Mouse (Mus musculus): Measurements from ENCODE around the gene Ica1. TPM values are rescaled to one million over a fixed set of nuclear protein-coding genes. Genes with fewer than 3 reads are reported as not detected.

Ica1 gene
- polyA plus RNA-seq, 1 experiment from 2014 or later = 75.5 TPM

DNA sequence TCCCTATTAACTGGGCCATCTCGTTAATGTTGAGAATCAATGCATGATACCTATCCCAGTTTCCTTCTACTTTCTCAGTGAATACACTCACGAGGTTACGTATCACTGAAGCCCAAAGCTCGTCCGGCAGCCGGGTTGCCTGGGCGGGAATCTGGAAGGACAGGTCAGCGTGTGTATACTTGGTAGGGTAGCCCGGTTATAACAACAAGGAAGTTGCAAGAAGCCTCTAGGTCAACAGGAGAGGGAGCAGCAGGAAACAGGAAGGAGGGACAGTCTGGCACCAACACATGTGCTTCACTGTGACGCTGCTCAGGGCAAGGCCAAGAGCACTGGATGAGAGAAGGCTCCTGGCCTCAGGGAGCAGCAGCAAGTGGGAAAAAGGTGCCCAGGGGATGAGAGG lies 7.9 kb downstream of the Ica1 start:
- ATAC-seq (ENCODE audit: low FRiP score) = no peak
- 84% methylated on average over 10 of the region's 10 CpGs for WGBS

DNA sequence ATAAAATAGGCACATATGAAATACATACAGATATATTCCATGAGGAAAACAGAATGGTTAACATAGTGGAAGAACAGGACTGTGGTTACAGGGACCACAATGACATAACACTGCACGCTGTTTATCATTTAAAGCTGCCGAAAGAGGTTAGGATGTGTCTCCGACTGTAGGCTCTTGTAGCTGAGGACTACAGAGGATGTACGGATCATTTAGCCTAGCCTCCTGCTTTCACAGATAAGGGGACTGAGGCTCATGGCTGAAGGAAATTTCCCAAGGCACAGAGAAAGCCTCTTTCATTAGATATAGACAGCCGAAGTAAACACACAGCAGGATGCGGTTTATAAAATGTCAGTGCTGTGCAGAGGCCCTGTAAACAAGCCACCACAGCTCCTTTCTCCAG lies 8.5 kb downstream of the Ica1 start:
- ATAC-seq (ENCODE audit: low FRiP score) (no peak), DNase-seq (ENCODE audit: low spot score) (no peak)
- Histone ChIP-seq H3K27me3 (ENCODE audit: control insufficient read depth, insufficient read depth, low read length) (no peaks in the 10 kb centered on the region), H3K9ac (no peak overlapping the region), H3K4me2 (replicated peaks) (no peak overlapping the region), H3K9me3 (ENCODE audit: control insufficient read depth, low read length) (no peaks in the 10 kb centered on the region), H3K27ac (no peak overlapping the region), H3K4me1 (replicated peaks; ENCODE audit: control insufficient read depth, insufficient read depth, low read length) (0 out of 2 replicates have a peak, but pooled peaks cover 6% of the 10 kb centered on the region), H3K36me3 (replicated peaks; ENCODE audit: control insufficient read depth, insufficient read depth) (peaks cover 3% of the 10 kb centered on the region; the same call in 1 of the 2 replicates), H3K4me3 (replicated peaks; ENCODE audit: low read length) (no peak overlapping the region)
- 68% methylated on average over 6 of the region's 6 CpGs for WGBS

More for the DNA sequence above, 7.9 kb downstream of the Ica1 start:
- H3K4me2 ChIP-seq (replicated peaks) = no peak overlapping the region
- H3K9me3 ChIP-seq (ENCODE audit: control insufficient read depth, low read length) = no peaks in the 10 kb centered on the region
- H3K9ac ChIP-seq = no peak overlapping the region
- H3K4me1 ChIP-seq (replicated peaks; ENCODE audit: control insufficient read depth, insufficient read depth, low read length) = 0 out of 2 replicates have a peak, but pooled peaks cover 6% of the 10 kb centered on the region
- H3K27ac ChIP-seq = 0 out of 2 replicates have a peak overlapping the region, but pooled peaks have one; percentile 20
- peaks cover 3% of the 10 kb centered on the region; the same call in 1 of the 2 replicates for H3K36me3 ChIP-seq (replicated peaks; ENCODE audit: control insufficient read depth, insufficient read depth)
- no peak overlapping the region for H3K4me3 ChIP-seq (replicated peaks; ENCODE audit: low read length)
- no peak for DNase-seq (ENCODE audit: low spot score)
- H3K27me3 ChIP-seq (ENCODE audit: control insufficient read depth, insufficient read depth, low read length) = no peaks in the 10 kb centered on the region

DNA sequence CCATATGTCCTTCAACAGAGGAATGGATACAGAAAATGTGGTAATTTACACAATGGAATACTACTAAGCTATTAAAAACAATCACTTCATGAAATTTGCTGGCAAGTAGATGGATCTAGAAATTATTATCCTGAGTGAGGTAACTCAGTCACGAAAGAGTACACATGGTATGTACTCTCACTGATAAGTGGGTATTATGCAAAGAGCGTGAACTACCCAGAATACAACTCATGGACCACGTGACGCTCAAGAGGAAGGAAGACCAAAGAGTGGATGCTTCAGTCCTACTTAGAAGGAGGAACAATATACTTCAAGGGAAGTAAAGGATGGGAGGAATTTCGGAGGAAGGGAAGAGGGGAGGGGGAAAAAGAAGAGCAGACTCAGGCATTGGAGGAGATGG lies 11.6 kb downstream of the Ica1 start:
- Histone ChIP-seq H3K4me3 (replicated peaks; ENCODE audit: low read length) (no peak overlapping the region), H3K4me1 (replicated peaks; ENCODE audit: control insufficient read depth, insufficient read depth, low read length) (0 out of 2 replicates have a peak, but pooled peaks cover 6% of the 10 kb centered on the region), H3K9ac (no peak overlapping the region), H3K27ac (no peak overlapping the region), H3K4me2 (replicated peaks) (no peak overlapping the region), H3K9me3 (ENCODE audit: control insufficient read depth, low read length) (no peaks in the 10 kb centered on the region), H3K36me3 (replicated peaks; ENCODE audit: control insufficient read depth, insufficient read depth) (no peaks in the 10 kb centered on the region), H3K27me3 (ENCODE audit: control insufficient read depth, insufficient read depth, low read length) (no peaks in the 10 kb centered on the region)
- ATAC-seq (ENCODE audit: low FRiP score) (no peak), DNase-seq (ENCODE audit: low spot score) (no peak)
- 89% methylated on average over 5 of the region's 5 CpGs for whole genome bisulfite sequencing

DNA sequence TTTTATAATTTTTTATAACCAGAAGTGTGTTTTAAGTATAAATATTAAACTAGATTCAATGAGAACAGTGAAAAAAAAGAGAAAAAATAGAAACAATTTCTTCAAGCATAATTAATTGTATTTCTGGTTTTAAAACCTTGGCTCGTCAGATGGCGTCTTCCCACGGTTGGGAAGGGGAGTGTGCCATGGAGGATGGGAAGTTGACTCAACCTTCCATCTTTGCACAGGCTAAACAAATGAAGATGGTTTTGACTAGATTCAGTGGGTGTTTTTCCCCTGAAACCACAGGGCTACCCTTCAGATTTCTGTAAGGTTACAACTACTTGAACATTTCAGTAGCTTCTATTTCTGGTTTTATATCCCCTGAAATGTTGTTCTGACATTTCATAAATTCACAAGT lies 12.5 kb downstream of the Ica1 start:
- ATAC-seq (ENCODE audit: low FRiP score) = no peak
- Histone ChIP-seq H3K4me3 (replicated peaks; ENCODE audit: low read length) (no peak overlapping the region), H3K27ac (no peak overlapping the region), H3K27me3 (ENCODE audit: control insufficient read depth, insufficient read depth, low read length) (no peaks in the 10 kb centered on the region), H3K4me2 (replicated peaks) (no peak overlapping the region), H3K4me1 (replicated peaks; ENCODE audit: control insufficient read depth, insufficient read depth, low read length) (0 out of 2 replicates have a peak, but pooled peaks cover 6% of the 10 kb centered on the region), H3K9me3 (ENCODE audit: control insufficient read depth, low read length) (no peaks in the 10 kb centered on the region), H3K36me3 (replicated peaks; ENCODE audit: control insufficient read depth, insufficient read depth) (no peaks in the 10 kb centered on the region), H3K9ac (no peak overlapping the region)
- DNase-seq (ENCODE audit: low spot score) = no peak
- 98% methylated on average over 3 of the region's 3 CpGs for WGBS

DNA sequence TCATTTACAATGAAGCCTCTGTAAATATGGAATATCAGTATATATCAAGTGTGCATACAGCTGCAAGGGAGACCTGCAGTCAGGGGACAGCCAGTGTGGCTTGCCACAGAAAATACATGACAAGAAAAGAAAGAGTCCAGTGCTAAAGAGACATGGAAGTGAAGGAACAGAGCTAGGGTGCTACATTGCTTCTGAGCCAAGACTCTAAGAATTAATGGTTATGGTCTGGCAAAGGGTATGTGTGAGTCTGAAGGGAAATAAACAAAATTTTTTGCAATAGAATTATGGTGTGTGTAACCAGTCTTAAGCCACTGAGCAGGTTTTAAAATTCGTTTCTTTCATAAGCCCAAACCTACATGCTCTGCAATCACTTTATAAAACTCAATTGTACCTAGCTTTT lies 13.2 kb downstream of the Ica1 start:
- no peak overlapping the region for H3K4me2 ChIP-seq (replicated peaks)
- no peak for ATAC-seq (ENCODE audit: low FRiP score)
- no peak overlapping the region for H3K27ac ChIP-seq
- H3K27me3 ChIP-seq (ENCODE audit: control insufficient read depth, insufficient read depth, low read length) = no peaks in the 10 kb centered on the region
- no peaks in the 10 kb centered on the region for H3K4me1 ChIP-seq (replicated peaks; ENCODE audit: control insufficient read depth, insufficient read depth, low read length)
- H3K4me3 ChIP-seq (replicated peaks; ENCODE audit: low read length) = no peak overlapping the region
- no peak overlapping the region for H3K9ac ChIP-seq
- DNase-seq (ENCODE audit: low spot score) = no peak
- 84% methylated on average over 1 of the region's 1 CpGs for WGBS
- H3K9me3 ChIP-seq (ENCODE audit: control insufficient read depth, low read length) = no peaks in the 10 kb centered on the region
- no peaks in the 10 kb centered on the region for H3K36me3 ChIP-seq (replicated peaks; ENCODE audit: control insufficient read depth, insufficient read depth)

DNA sequence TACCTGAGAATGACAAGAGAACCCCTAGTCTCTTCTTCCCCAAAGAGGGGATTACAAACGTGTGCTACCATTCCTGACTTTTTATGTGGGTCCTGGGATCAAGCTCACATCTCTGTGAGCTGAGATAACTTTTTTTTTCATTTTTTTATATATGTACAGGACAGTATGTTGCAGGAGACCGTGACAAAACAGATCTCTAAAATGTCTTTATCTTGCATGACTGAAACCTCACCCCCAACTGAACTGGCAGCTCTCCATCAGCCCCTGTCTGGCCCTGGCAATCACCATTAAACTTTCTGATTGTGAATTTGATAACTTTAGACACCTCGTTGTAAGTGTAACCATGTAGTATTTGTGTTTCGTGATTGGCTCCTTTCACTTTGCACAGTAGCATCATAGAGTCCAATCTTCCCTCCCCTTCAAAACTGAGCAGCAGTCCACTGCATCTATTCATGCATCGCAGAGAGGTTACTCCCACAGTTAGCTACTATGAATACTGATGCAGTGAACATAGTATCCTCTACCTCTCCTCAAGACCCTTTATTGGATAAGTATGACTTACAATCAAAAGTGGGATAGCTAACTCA lies 17.5 kb downstream of the Ica1 start:
- no peak overlapping the region for H3K9ac ChIP-seq
- DNase-seq (ENCODE audit: low spot score) (no peak), ATAC-seq (ENCODE audit: low FRiP score) (no peak)
- 85% methylated on average over 5 of the region's 5 CpGs for WGBS
- H3K9me3 ChIP-seq (ENCODE audit: control insufficient read depth, low read length) = no peaks in the 10 kb centered on the region
- no peak overlapping the region for H3K4me3 ChIP-seq (replicated peaks; ENCODE audit: low read length)
- no peaks in the 10 kb centered on the region for H3K27me3 ChIP-seq (ENCODE audit: control insufficient read depth, insufficient read depth, low read length)
- H3K4me1 ChIP-seq (replicated peaks; ENCODE audit: control insufficient read depth, insufficient read depth, low read length) = no peaks in the 10 kb centered on the region
- H3K4me2 ChIP-seq (replicated peaks) = no peak overlapping the region
- H3K36me3 ChIP-seq (replicated peaks; ENCODE audit: control insufficient read depth, insufficient read depth) = no peaks in the 10 kb centered on the region
- H3K27ac ChIP-seq = no peak overlapping the region

DNA sequence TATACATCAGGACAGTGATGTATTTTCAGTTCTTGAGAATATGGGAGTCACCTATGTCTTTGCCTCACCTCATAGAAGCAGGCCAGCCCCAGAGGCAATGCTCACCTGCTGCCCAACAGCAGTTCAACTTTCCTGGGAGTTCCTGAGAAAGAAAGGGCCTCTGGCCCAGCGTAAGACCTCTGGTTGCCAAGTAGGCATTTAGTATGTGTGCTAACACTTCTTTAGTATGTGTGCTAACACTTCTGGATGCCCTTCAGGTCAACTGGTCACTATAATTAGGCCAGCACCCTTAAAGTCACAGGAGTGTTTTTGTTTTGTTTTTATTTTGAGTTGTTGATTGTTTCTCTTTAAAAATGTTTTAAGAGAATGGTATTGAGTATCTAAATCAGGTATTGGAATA lies 18.4 kb downstream of the Ica1 start:
- WGBS = 86% methylated on average over 1 of the region's 1 CpGs
- no peaks in the 10 kb centered on the region for H3K36me3 ChIP-seq (replicated peaks; ENCODE audit: control insufficient read depth, insufficient read depth)
- H3K9ac ChIP-seq = no peak overlapping the region
- DNase-seq (ENCODE audit: low spot score) (no peak), ATAC-seq (ENCODE audit: low FRiP score) (no peak)
- no peaks in the 10 kb centered on the region for H3K9me3 ChIP-seq (ENCODE audit: control insufficient read depth, low read length)
- no peaks in the 10 kb centered on the region for H3K4me1 ChIP-seq (replicated peaks; ENCODE audit: control insufficient read depth, insufficient read depth, low read length)
- no peaks in the 10 kb centered on the region for H3K27me3 ChIP-seq (ENCODE audit: control insufficient read depth, insufficient read depth, low read length)
- no peak overlapping the region for H3K27ac ChIP-seq
- H3K4me2 ChIP-seq (replicated peaks) = no peak overlapping the region
- H3K4me3 ChIP-seq (replicated peaks; ENCODE audit: low read length) = no peak overlapping the region

DNA sequence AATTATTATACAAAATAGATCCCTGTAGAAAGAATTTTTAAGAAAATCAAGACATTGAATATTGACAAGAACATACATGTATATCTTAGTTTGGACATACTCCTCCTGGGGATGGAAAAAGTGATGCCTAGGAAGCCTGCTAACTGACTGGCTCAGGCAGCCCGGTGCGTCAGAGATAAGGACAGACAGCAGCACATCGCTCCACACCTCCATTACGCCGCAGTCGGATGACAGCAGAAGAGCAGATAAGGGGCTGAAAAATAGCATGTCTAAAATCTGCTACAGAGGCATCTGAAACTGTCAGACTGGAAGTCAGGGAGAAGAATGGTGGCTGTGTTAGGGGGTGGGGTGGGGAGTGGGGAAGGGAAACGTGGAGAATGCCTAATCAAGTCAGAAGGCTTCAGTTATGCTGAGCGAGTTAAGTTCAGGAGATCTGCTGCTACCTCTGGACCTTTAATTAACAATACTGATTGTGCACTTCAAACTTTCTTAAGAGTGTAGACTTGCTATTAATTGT lies 22.5 kb downstream of the Ica1 start:
- H3K36me3 ChIP-seq (replicated peaks; ENCODE audit: control insufficient read depth, insufficient read depth) = no peaks in the 10 kb centered on the region
- ATAC-seq (ENCODE audit: low FRiP score) (peak; percentile 40; the same call in 1 of the 2 replicates), DNase-seq (ENCODE audit: low spot score) (no peak)
- no peaks in the 10 kb centered on the region for H3K27me3 ChIP-seq (ENCODE audit: control insufficient read depth, insufficient read depth, low read length)
- no peak overlapping the region for H3K4me3 ChIP-seq (replicated peaks; ENCODE audit: low read length)
- no peak overlapping the region for H3K9ac ChIP-seq
- 53% methylated on average over 8 of the region's 8 CpGs for WGBS
- H3K4me2 ChIP-seq (replicated peaks) = no peak overlapping the region
- H3K9me3 ChIP-seq (ENCODE audit: control insufficient read depth, low read length) = no peaks in the 10 kb centered on the region
- H3K27ac ChIP-seq = no peak overlapping the region
- H3K4me1 ChIP-seq (replicated peaks; ENCODE audit: control insufficient read depth, insufficient read depth, low read length) = no peaks in the 10 kb centered on the region

DNA sequence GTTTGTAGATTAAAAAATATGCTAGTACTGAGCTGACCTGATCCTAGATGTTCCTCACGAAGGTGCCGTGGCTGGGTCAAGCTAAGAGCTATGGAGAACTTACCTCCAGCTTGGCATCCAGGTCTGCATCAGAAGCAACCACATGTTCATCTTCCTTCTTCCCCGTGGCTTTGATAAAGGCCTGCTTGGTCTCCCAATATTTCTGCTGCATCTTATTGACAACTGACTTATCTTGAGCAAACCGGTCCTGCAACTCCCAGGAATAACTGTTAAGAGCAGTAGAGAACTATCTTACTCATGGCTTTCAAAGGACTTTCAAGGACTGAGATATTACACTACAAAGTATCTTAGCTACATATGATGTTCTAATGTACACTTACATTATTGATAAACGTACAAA lies 23.8 kb downstream of the Ica1 start:
- no peak overlapping the region for H3K4me3 ChIP-seq (replicated peaks; ENCODE audit: low read length)
- 0 out of 2 replicates have a peak, but pooled peaks cover 3% of the 10 kb centered on the region for H3K36me3 ChIP-seq (replicated peaks; ENCODE audit: control insufficient read depth, insufficient read depth)
- H3K4me1 ChIP-seq (replicated peaks; ENCODE audit: control insufficient read depth, insufficient read depth, low read length) = no peaks in the 10 kb centered on the region
- no peak for ATAC-seq (ENCODE audit: low FRiP score)
- 97% methylated on average over 5 of the region's 5 CpGs for WGBS
- no peak overlapping the region for H3K4me2 ChIP-seq (replicated peaks)
- H3K9ac ChIP-seq = no peak overlapping the region
- H3K27me3 ChIP-seq (ENCODE audit: control insufficient read depth, insufficient read depth, low read length) = no peaks in the 10 kb centered on the region
- H3K27ac ChIP-seq = no peak overlapping the region
- no peak for DNase-seq (ENCODE audit: low spot score)
- no peaks in the 10 kb centered on the region for H3K9me3 ChIP-seq (ENCODE audit: control insufficient read depth, low read length)

DNA sequence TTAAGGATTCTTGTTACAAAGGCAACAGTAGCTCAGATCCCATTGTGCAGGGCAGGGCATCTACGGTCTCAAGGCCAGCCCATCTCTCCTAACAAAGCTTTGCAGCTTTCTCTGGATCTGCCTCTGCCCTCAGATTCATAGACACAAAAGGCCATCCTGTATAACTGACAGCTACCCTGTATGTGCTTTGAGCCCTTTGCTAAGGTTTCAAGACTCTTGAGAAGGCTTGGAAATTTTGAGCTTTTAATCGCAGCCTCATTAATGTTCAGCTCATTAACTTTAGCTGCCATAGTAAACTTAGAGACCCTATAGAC lies 24.6 kb downstream of the Ica1 start:
- 49% methylated on average over 2 of the region's 2 CpGs for WGBS

More for the DNA sequence above, 24.6 kb downstream of the Ica1 start:
- Histone ChIP-seq H3K9ac (no peak overlapping the region), H3K36me3 (replicated peaks; ENCODE audit: control insufficient read depth, insufficient read depth) (0 out of 2 replicates have a peak, but pooled peaks cover 3% of the 10 kb centered on the region), H3K4me1 (replicated peaks; ENCODE audit: control insufficient read depth, insufficient read depth, low read length) (no peaks in the 10 kb centered on the region), H3K4me3 (replicated peaks; ENCODE audit: low read length) (no peak overlapping the region), H3K4me2 (replicated peaks) (no peak overlapping the region), H3K27me3 (ENCODE audit: control insufficient read depth, insufficient read depth, low read length) (no peaks in the 10 kb centered on the region), H3K9me3 (ENCODE audit: control insufficient read depth, low read length) (no peaks in the 10 kb centered on the region), H3K27ac (no peak overlapping the region)
- no peak for DNase-seq (ENCODE audit: low spot score)
- no peak for ATAC-seq (ENCODE audit: low FRiP score)

Data from hindbrain, embryonic 14.5 days (tissue).